9 mouse cellular contexts compared by ENCODE assay signal in genomic region chr4:133498160-133498724, GRCm38 (mm10). TPM values are rescaled to one million over a fixed set of nuclear protein-coding genes. Genes with fewer than 3 reads are reported as not detected.
DNase-seq lines count a peak whose midpoint lies in the region; ATAC-seq lines count a peak whose summit lies in the region.
"Had no signal": no experiment of that assay in that cellular context is flagged by ENCODE, and none has a peak within 500 bp of the region (broad histone marks: within the 10 kb centered on the region; RNA-seq: fewer than 3 reads in every experiment).

Trnp1 (minus strand) TSS chr4:133498550.

- H3K27me3 ChIP-seq in embryonic facial prominence, embryonic 11.5 days (ENCODE audit: control insufficient read depth, insufficient read depth, low read length) = peaks cover 46% of the 10 kb centered on the region
- peaks cover 85% of the 10 kb centered on the region for H3K27me3 ChIP-seq in heart, embryonic 10.5 days (ENCODE audit: insufficient read depth, poor library complexity, severe bottlenecking)
- H3K27me3 ChIP-seq in kidney, embryonic 14.5 days (ENCODE audit: control insufficient read depth, insufficient read depth, low read length) = peaks cover 65% of the 10 kb centered on the region
- H3K27me3 ChIP-seq in limb, embryonic 13.5 days = peaks cover 88% of the 10 kb centered on the region
- H3K27me3 ChIP-seq in midbrain, embryonic 14.5 days (ENCODE audit: control insufficient read depth, insufficient read depth, low read length) = peaks cover 63% of the 10 kb centered on the region
- H3K27me3 ChIP-seq in stomach, embryonic 14.5 days (ENCODE audit: control insufficient read depth, insufficient read depth, low read length) = peaks cover 36% of the 10 kb centered on the region

- peaks cover 5% of the 10 kb centered on the region for H3K4me1 ChIP-seq in embryonic facial prominence, embryonic 11.5 days (ENCODE audit: control insufficient read depth, insufficient read depth, low read length)
- H3K4me1 ChIP-seq in heart, embryonic 10.5 days = peaks cover 30% of the 10 kb centered on the region
- H3K4me1 ChIP-seq in kidney, embryonic 14.5 days (ENCODE audit: control insufficient read depth, insufficient read depth, low read length) = 0 out of 2 replicates have a peak, but pooled peaks cover 8% of the 10 kb centered on the region
- peaks cover 25% of the 10 kb centered on the region for H3K4me1 ChIP-seq in limb, embryonic 13.5 days
- H3K4me1 ChIP-seq in midbrain, embryonic 14.5 days (ENCODE audit: control insufficient read depth, insufficient read depth, low read length) = peaks cover 13% of the 10 kb centered on the region
- peaks cover 3% of the 10 kb centered on the region; the same call in 1 of the 2 replicates for H3K4me1 ChIP-seq in stomach, embryonic 14.5 days (ENCODE audit: control insufficient read depth, insufficient read depth, low read length)

- no peak within 1 kb of the TSS for H3K27ac ChIP-seq in embryonic facial prominence, embryonic 11.5 days (replicated peaks; ENCODE audit: low read depth, low read length)
- peak within 1 kb of the TSS; percentile 71 for H3K27ac ChIP-seq in heart, embryonic 10.5 days
- H3K27ac ChIP-seq in kidney, embryonic 14.5 days (ENCODE audit: low read depth, low read length) = no peak within 1 kb of the TSS
- peak within 1 kb of the TSS; percentile 15; the same call in 1 of the 2 replicates for H3K27ac ChIP-seq in limb, embryonic 13.5 days
- no peak within 1 kb of the TSS for H3K27ac ChIP-seq in midbrain, embryonic 14.5 days (replicated peaks; ENCODE audit: low read depth, low read length)
- no peak within 1 kb of the TSS for H3K27ac ChIP-seq in stomach, embryonic 14.5 days (ENCODE audit: low read length)

- WGBS in embryonic facial prominence, embryonic 11.5 days = under 1% methylated on average over 42 of the region's 53 CpGs
- WGBS in heart, embryonic 10.5 days = under 1% methylated on average over 53 of the region's 53 CpGs
- under 1% methylated on average over 47 of the region's 53 CpGs for WGBS in kidney, embryonic 14.5 days
- WGBS in limb, embryonic 13.5 days = under 1% methylated on average over 48 of the region's 53 CpGs
- under 1% methylated on average over 39 of the region's 53 CpGs for WGBS in midbrain, embryonic 14.5 days
- WGBS in stomach, embryonic 14.5 days = under 1% methylated on average over 52 of the region's 53 CpGs

- H3K9me3 ChIP-seq in embryonic facial prominence, embryonic 11.5 days (replicated peaks; ENCODE audit: control insufficient read depth, low read length) = no peaks in the 10 kb centered on the region
- H3K9me3 ChIP-seq in heart, embryonic 10.5 days = no peaks in the 10 kb centered on the region
- H3K9me3 ChIP-seq in kidney, embryonic 14.5 days (ENCODE audit: control insufficient read depth, low read length) = no peaks in the 10 kb centered on the region
- H3K9me3 ChIP-seq in limb, embryonic 13.5 days = no peaks in the 10 kb centered on the region
- H3K9me3 ChIP-seq in midbrain, embryonic 14.5 days (ENCODE audit: control insufficient read depth, low read length) = no peaks in the 10 kb centered on the region
- no peaks in the 10 kb centered on the region for H3K9me3 ChIP-seq in stomach, embryonic 14.5 days (ENCODE audit: control insufficient read depth, low read depth, low read length)

- H3K4me2 ChIP-seq in embryonic facial prominence, embryonic 11.5 days (ENCODE audit: low read depth, low read length) = peak within 1 kb of the TSS; percentile 92
- peak within 1 kb of the TSS; percentile 100 for H3K4me2 ChIP-seq in kidney, embryonic 14.5 days (replicated peaks; ENCODE audit: low read depth, low read length)
- H3K4me2 ChIP-seq in limb, embryonic 13.5 days (replicated peaks) = peak within 1 kb of the TSS; percentile 98
- peak within 1 kb of the TSS; percentile 98 for H3K4me2 ChIP-seq in midbrain, embryonic 14.5 days (ENCODE audit: low read length)
- peak within 1 kb of the TSS; percentile 100 for H3K4me2 ChIP-seq in stomach, embryonic 14.5 days (replicated peaks; ENCODE audit: low read depth, low read length)

- H3K9ac ChIP-seq in embryonic facial prominence, embryonic 11.5 days (replicated peaks; ENCODE audit: low read length) = peak within 1 kb of the TSS; percentile 62
- peak within 1 kb of the TSS; percentile 65 for H3K9ac ChIP-seq in kidney, embryonic 14.5 days (ENCODE audit: low read depth, low read length)
- H3K9ac ChIP-seq in limb, embryonic 13.5 days = peak within 1 kb of the TSS; percentile 78
- H3K9ac ChIP-seq in midbrain, embryonic 14.5 days (replicated peaks; ENCODE audit: low read length) = peak within 1 kb of the TSS; percentile 61
- peak within 1 kb of the TSS; percentile 45 for H3K9ac ChIP-seq in stomach, embryonic 14.5 days (replicated peaks; ENCODE audit: low read depth, low read length)

- ATAC-seq in embryonic facial prominence, embryonic 11.5 days (replicated peaks; ENCODE audit: insufficient number of reproducible peaks, low FRiP score, low TSS enrichment, low read depth) = peak; percentile 80
- ATAC-seq in kidney, embryonic 14.5 days (ENCODE audit: low FRiP score, low TSS enrichment) = peak; percentile 88
- ATAC-seq in limb, embryonic 13.5 days (ENCODE audit: low FRiP score, low read depth) = peak; percentile 88
- peak; percentile 84 for ATAC-seq in midbrain, embryonic 14.5 days (ENCODE audit: low FRiP score, low TSS enrichment)
- peak; percentile 83; the same call in 1 of the 2 replicates for ATAC-seq in stomach, embryonic 14.5 days (ENCODE audit: insufficient number of reproducible peaks, insufficient read depth, low FRiP score, low read depth)

- peak within 1 kb of the TSS; percentile 46 for H3K4me3 ChIP-seq in embryonic facial prominence, embryonic 11.5 days (ENCODE audit: low read depth, low read length)
- H3K4me3 ChIP-seq in heart, embryonic 10.5 days = peak within 1 kb of the TSS; percentile 69
- H3K4me3 ChIP-seq in kidney, embryonic 14.5 days (ENCODE audit: low read length) = peak within 1 kb of the TSS; percentile 63
- H3K4me3 ChIP-seq in limb, embryonic 13.5 days = peak within 1 kb of the TSS; percentile 67
- peak within 1 kb of the TSS; percentile 61 for H3K4me3 ChIP-seq in midbrain, embryonic 14.5 days (replicated peaks; ENCODE audit: low read depth, low read length)
- H3K4me3 ChIP-seq in stomach, embryonic 14.5 days (ENCODE audit: low read depth, low read length) = peak within 1 kb of the TSS; percentile 61

- no peaks in the 10 kb centered on the region for H3K36me3 ChIP-seq in embryonic facial prominence, embryonic 11.5 days (replicated peaks; ENCODE audit: control insufficient read depth, insufficient read depth, low read depth, low read length)
- H3K36me3 ChIP-seq in heart, embryonic 10.5 days = no peaks in the 10 kb centered on the region
- no peaks in the 10 kb centered on the region for H3K36me3 ChIP-seq in kidney, embryonic 14.5 days (ENCODE audit: control insufficient read depth, insufficient read depth, low read length)
- no peaks in the 10 kb centered on the region for H3K36me3 ChIP-seq in limb, embryonic 13.5 days
- no peaks in the 10 kb centered on the region for H3K36me3 ChIP-seq in midbrain, embryonic 14.5 days (ENCODE audit: control insufficient read depth, insufficient read depth, low read length)
- no peaks in the 10 kb centered on the region for H3K36me3 ChIP-seq in stomach, embryonic 14.5 days (ENCODE audit: control insufficient read depth, insufficient read depth, low read length)
- H3K36me3 ChIP-seq: G1E had no signal

- DNase-seq in ovary, postnatal 36 days (ENCODE audit: low spot score) = peak; percentile 54
- no peak for DNase-seq in ovary, postnatal 10 days (ENCODE audit: low spot score)
- DNase-seq in embryonic facial prominence, embryonic 11.5 days (ENCODE audit: low spot score) = peak; percentile 90
- no peak for DNase-seq in heart, embryonic 10.5 days (ENCODE audit: low spot score)
- DNase-seq in midbrain, embryonic 14.5 days = peak; percentile 91

RNA-seq across cellular contexts. Expression of gene Trnp1, which starts in this region (rescaled TPM):
- 2.0 and 2.8 TPM in 2 replicates for polyA plus RNA-seq in embryonic facial prominence, embryonic 11.5 days (2014; fragmentation: Nextera tagmentation; extraction: Ambion mirVana)
- 0.60 and 0.96 TPM in 2 replicates for polyA plus RNA-seq in heart, embryonic 10.5 days (2016; fragmentation: Nextera tagmentation; extraction: Ambion mirVana)
- polyA plus RNA-seq in kidney, embryonic 14.5 days (2014; fragmentation: Nextera tagmentation; extraction: Ambion mirVana) = 1.4 and 1.6 TPM in 2 replicates
- polyA plus RNA-seq in limb, embryonic 13.5 days (2015; fragmentation: Nextera tagmentation; extraction: Ambion mirVana) = 3.3 and 3.5 TPM in 2 replicates
- 5.5 and 7.8 TPM in 2 replicates for polyA plus RNA-seq in midbrain, embryonic 14.5 days (2014; fragmentation: Nextera tagmentation; extraction: Ambion mirVana)
- 2.5 and 3.6 TPM in 2 replicates for polyA plus RNA-seq in stomach, embryonic 14.5 days (2014; fragmentation: Nextera tagmentation; extraction: Ambion mirVana)
- polyA plus RNA-seq: G1E had no signal

Comparison
In these comparisons a context has a peak if more than half of its experiments do, and no peak if none do; other contexts are left out.
1. DNase-seq: peak in ovary, postnatal 36 days (single experiment), embryonic facial prominence, embryonic 11.5 days (single experiment) and midbrain, embryonic 14.5 days (single experiment); none in ovary, postnatal 10 days (single experiment) and heart, embryonic 10.5 days (single experiment).
2. H3K27ac ChIP-seq: peak in heart, embryonic 10.5 days (single experiment) and limb, embryonic 13.5 days (single experiment); none in embryonic facial prominence, embryonic 11.5 days (single experiment), kidney, embryonic 14.5 days (single experiment), midbrain, embryonic 14.5 days (single experiment) and stomach, embryonic 14.5 days (single experiment).
3. Peak in every context shown above with its lines, with median percentiles within 50 percentile points of each other: ATAC-seq, H3K4me2 ChIP-seq, H3K4me3 ChIP-seq and H3K9ac ChIP-seq.